Mouse (Mus musculus) midbrain, embryonic 14.5 days (tissue): ENCODE data around the gene Adamts20. TPM values are rescaled to one million over a fixed set of nuclear protein-coding genes. Genes with fewer than 3 reads are reported as not detected.

ENCODE experiments used
- ATAC-seq: fragments of 200-750 bp; cut with Nextera tagmentation; 2 replicates; pipeline ENCODE4 v1.8.0; 2017; ENCODE audit warnings: moderate number of reproducible peaks, moderate library complexity; ENCODE audit not compliant: low FRiP score, low TSS enrichment
- DNase-seq: peaks from one replicate; pipeline ENCODE4 v3.0.0-alpha.2; 2015
- H3K27ac ChIP-seq: fragments of 300-500 bp; sonication (generic); replicated peaks from 2 replicates; pipeline ENCODE4 v1.5.1; 2014; ENCODE audit warnings: mild to moderate bottlenecking, low read depth, low read length, moderate library complexity
- H3K27me3 ChIP-seq: fragments of 300-500 bp; sonication (generic); 2 replicates; pipeline ENCODE4 v1.6.1; 2014; ENCODE audit warnings: low read length, control low read depth, mixed read lengths; ENCODE audit not compliant: control insufficient read depth, insufficient read depth
- H3K36me3 ChIP-seq: fragments of 300-500 bp; sonication (generic); 2 replicates; pipeline ENCODE4 v1.6.1; 2014; ENCODE audit warnings: low read length, control low read depth; ENCODE audit not compliant: control insufficient read depth, insufficient read depth
- H3K4me1 ChIP-seq: fragments of 300-500 bp; sonication (generic); 2 replicates; pipeline ENCODE4 v1.6.1; 2014; ENCODE audit warnings: mild to moderate bottlenecking, antibody characterized with exemption, low read length, control low read depth; ENCODE audit not compliant: control insufficient read depth, insufficient read depth
- H3K4me2 ChIP-seq: fragments of 300-500 bp; sonication (generic); 2 replicates; pipeline ENCODE4 v1.6.1; 2014; ENCODE audit warnings: mild to moderate bottlenecking, low read length, moderate library complexity
- H3K4me3 ChIP-seq: fragments of 300-500 bp; sonication (generic); replicated peaks from 2 replicates; pipeline ENCODE4 v1.5.1; 2014; ENCODE audit warnings: low read depth, low read length
- H3K9ac ChIP-seq: fragments of 300-500 bp; sonication (generic); replicated peaks from 2 replicates; pipeline ENCODE4 v1.6.1; 2014; ENCODE audit warnings: mild to moderate bottlenecking, low read length, moderate library complexity
- H3K9me3 ChIP-seq: fragments of 300-500 bp; sonication (generic); 2 replicates; pipeline ENCODE4 v1.6.1; 2016; ENCODE audit warnings: low read length, control low read depth, mixed read lengths; ENCODE audit not compliant: control insufficient read depth
- WGBS: fragments of 180-500 bp; shearing (Covaris S2); extraction: QIAGEN DNeasy Blood & Tissue Kit; methylation state at CpG from one replicate; pipeline ENCODE4 v1.1.7; 2014; 5-methylcytosine and 5-hydroxymethylcytosine counted together
- polyA plus RNA-seq: library from polyadenylated mRNA; unstranded; fragments of >200 nt; fragmentation: Nextera tagmentation; extraction: Ambion mirVana; gene quantifications from 2 replicates; pipeline ENCODE4 v1.2.1, GENCODE M21; 2014

The Adamts20 gene
- polyA plus RNA-seq, 1 experiment from 2014 or later: 3.5 TPM

DNA sequence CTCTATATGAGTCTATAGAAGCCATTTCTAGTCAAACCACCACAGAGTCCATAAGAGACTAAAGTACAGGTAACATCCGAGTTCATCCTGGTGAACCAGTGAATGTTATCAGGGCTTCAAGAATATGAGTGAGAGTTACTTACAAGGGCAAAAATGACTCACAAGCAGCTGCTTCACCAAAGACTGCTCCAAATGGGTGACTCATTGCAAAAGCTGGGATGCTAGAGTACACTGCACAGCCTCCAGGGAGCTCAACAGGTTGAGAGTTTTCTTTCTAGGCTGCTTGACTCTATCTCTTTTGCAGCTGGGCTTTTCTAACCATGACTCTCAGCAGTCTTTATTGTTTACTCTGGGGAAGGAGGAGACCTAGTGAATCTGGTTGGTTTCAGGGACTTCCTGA, 237.8 kb downstream of the Adamts20 start:
- H3K4me3 ChIP-seq: no peak overlapping the region
- 86% methylated on average over 1 of the region's 1 CpGs for WGBS

DNA sequence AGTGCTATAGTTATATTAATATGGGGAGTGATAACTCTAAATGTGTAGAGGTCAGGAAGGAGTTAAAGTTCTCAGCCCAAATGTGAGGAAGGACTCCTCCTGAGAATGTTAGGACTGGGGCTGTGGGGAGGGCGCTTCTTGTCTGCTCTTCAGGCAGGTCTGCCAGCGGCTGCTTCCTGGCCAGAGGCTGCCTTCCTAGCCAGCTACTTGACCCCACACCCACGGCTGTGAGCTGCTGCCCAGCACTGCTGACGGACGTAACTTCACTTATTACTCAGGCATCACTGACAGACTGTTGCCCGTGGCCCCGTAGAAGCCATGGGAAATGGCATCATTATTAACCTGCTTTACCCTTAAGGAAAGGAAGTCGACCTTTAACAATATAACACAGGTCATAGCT, 242.1 kb downstream of the Adamts20 start:
- ATAC-seq: no peak
- H3K27me3 ChIP-seq: no peaks in the 10 kb centered on the region
- no peak overlapping the region for H3K4me2 ChIP-seq
- H3K36me3 ChIP-seq: no peaks in the 10 kb centered on the region
- no peak overlapping the region for H3K4me3 ChIP-seq
- no peak overlapping the region for H3K27ac ChIP-seq
- no peaks in the 10 kb centered on the region for H3K9me3 ChIP-seq
- H3K4me1 ChIP-seq: no peaks in the 10 kb centered on the region; the same call in 1 of the 2 replicates
- no peak overlapping the region for H3K9ac ChIP-seq
- WGBS: 56% methylated on average over 8 of the region's 8 CpGs
- DNase-seq: no peak

More for the DNA sequence above, 237.8 kb downstream of the Adamts20 start:
- no peak overlapping the region for H3K9ac ChIP-seq
- no peaks in the 10 kb centered on the region for H3K4me1 ChIP-seq
- no peak for ATAC-seq
- H3K27me3 ChIP-seq: no peaks in the 10 kb centered on the region
- no peak for DNase-seq
- H3K4me2 ChIP-seq: no peak overlapping the region
- H3K9me3 ChIP-seq: no peaks in the 10 kb centered on the region
- H3K36me3 ChIP-seq: no peaks in the 10 kb centered on the region
- no peak overlapping the region for H3K27ac ChIP-seq

DNA sequence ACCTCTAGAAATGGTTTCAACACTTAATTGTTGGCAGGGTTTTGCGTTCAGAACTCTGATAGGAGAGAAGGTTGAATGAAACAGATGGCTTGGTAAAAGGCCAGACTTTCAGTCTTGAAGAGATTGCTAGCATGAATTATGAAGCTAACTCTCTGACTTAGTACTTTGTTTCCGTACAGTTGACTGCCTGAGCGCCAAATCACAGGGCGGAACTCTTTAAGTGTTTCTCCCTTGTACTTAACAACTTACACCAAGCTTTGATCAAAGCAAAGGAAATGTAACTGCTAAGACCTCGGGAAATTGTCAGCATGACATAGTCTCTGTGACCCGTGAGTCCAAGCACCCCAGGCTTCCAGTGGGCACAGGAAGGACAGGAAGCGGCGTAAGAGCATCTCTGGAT, 244.5 kb downstream of the Adamts20 start:
- DNase-seq: no peak
- ATAC-seq: no peak
- H3K27ac ChIP-seq: no peak overlapping the region

More for the DNA sequence above, 244.5 kb downstream of the Adamts20 start:
- Histone ChIP-seq H3K4me3 (no peak overlapping the region), H3K9ac (no peak overlapping the region), H3K9me3 (no peaks in the 10 kb centered on the region), H3K27me3 (no peaks in the 10 kb centered on the region), H3K4me1 (no peaks in the 10 kb centered on the region; the same call in 1 of the 2 replicates), H3K4me2 (no peak overlapping the region), H3K36me3 (no peaks in the 10 kb centered on the region)
- 84% methylated on average over 8 of the region's 8 CpGs for WGBS

Other genes starting within 250 kb of the Adamts20 start
- 5.5 and 7.0 TPM in 2 replicates for gene Pus7l, start 78.1 kb upstream of the Adamts20 start, polyA plus RNA-seq
- 0.62 and 1.6 TPM in 2 replicates for gene Irak4, start 78.2 kb upstream of the Adamts20 start, polyA plus RNA-seq
- gene Twf1, start 124.5 kb upstream of the Adamts20 start, polyA plus RNA-seq: 82.2 and 99.6 TPM in 2 replicates
- gene Tmem117, start 163.8 kb upstream of the Adamts20 start, polyA plus RNA-seq: 10.0 and 10.5 TPM in 2 replicates